Mouse (Mus musculus): ENCODE measurements around the gene Aaas. TPM values are rescaled to one million over a fixed set of nuclear protein-coding genes. Genes with fewer than 3 reads are reported as not detected.

The Aaas gene
- polyA plus RNA-seq, 1 experiment from 2014 or later = 102 TPM

GRCm38 (mm10) chr15:102386640-102387039 is 36.1 kb upstream of the Aaas start:
- WGBS = 51% methylated on average over 9 of the region's 9 CpGs
- Histone ChIP-seq H3K4me3 (ENCODE audit: low read depth, low read length) (no peak overlapping the region), H3K27ac (replicated peaks; ENCODE audit: low read depth, low read length) (no peak overlapping the region), H3K9me3 (replicated peaks; ENCODE audit: control insufficient read depth, low read length) (no peaks in the 10 kb centered on the region), H3K4me2 (ENCODE audit: low read depth, low read length) (no peak overlapping the region), H3K36me3 (replicated peaks; ENCODE audit: control insufficient read depth, insufficient read depth, low read depth, low read length) (no peaks in the 10 kb centered on the region), H3K9ac (replicated peaks; ENCODE audit: low read length) (no peak overlapping the region), H3K27me3 (ENCODE audit: control insufficient read depth, insufficient read depth, low read length) (no peaks in the 10 kb centered on the region), H3K4me1 (ENCODE audit: control insufficient read depth, insufficient read depth, low read length) (no peaks in the 10 kb centered on the region)
- no peak for DNase-seq (ENCODE audit: low spot score)
- no peak for ATAC-seq (replicated peaks; ENCODE audit: insufficient number of reproducible peaks, low FRiP score, low TSS enrichment, low read depth)

GRCm38 (mm10) chr15:102383671-102384070 is 33.1 kb upstream of the Aaas start:
- ATAC-seq (replicated peaks; ENCODE audit: insufficient number of reproducible peaks, low FRiP score, low TSS enrichment, low read depth) = no peak
- H3K4me2 ChIP-seq (ENCODE audit: low read depth, low read length) = no peak overlapping the region
- no peaks in the 10 kb centered on the region for H3K9me3 ChIP-seq (replicated peaks; ENCODE audit: control insufficient read depth, low read length)
- no peaks in the 10 kb centered on the region for H3K36me3 ChIP-seq (replicated peaks; ENCODE audit: control insufficient read depth, insufficient read depth, low read depth, low read length)
- no peak overlapping the region for H3K4me3 ChIP-seq (ENCODE audit: low read depth, low read length)
- 89% methylated on average over 6 of the region's 6 CpGs for WGBS
- H3K27me3 ChIP-seq (ENCODE audit: control insufficient read depth, insufficient read depth, low read length) = no peaks in the 10 kb centered on the region
- no peak for DNase-seq (ENCODE audit: low spot score)
- H3K9ac ChIP-seq (replicated peaks; ENCODE audit: low read length) = no peak overlapping the region
- no peak overlapping the region for H3K27ac ChIP-seq (replicated peaks; ENCODE audit: low read depth, low read length)
- H3K4me1 ChIP-seq (ENCODE audit: control insufficient read depth, insufficient read depth, low read length) = no peaks in the 10 kb centered on the region

- H3K27ac ChIP-seq (replicated peaks; ENCODE audit: low read depth, low read length) = no peak overlapping the region
- no peak overlapping the region for H3K9ac ChIP-seq (replicated peaks; ENCODE audit: low read length)
- H3K9me3 ChIP-seq (replicated peaks; ENCODE audit: control insufficient read depth, low read length) = no peaks in the 10 kb centered on the region
- no peaks in the 10 kb centered on the region for H3K27me3 ChIP-seq (ENCODE audit: control insufficient read depth, insufficient read depth, low read length)
- no peak overlapping the region for H3K4me3 ChIP-seq (ENCODE audit: low read depth, low read length)
- no peak overlapping the region for H3K4me2 ChIP-seq (ENCODE audit: low read depth, low read length)
- peak; percentile 96 for DNase-seq (ENCODE audit: low spot score)
- ATAC-seq (replicated peaks; ENCODE audit: insufficient number of reproducible peaks, low FRiP score, low TSS enrichment, low read depth) = peak; percentile 54; the same call in 1 of the 2 replicates
- H3K36me3 ChIP-seq (replicated peaks; ENCODE audit: control insufficient read depth, insufficient read depth, low read depth, low read length) = no peaks in the 10 kb centered on the region
- peaks cover 3% of the 10 kb centered on the region; the same call in 1 of the 2 replicates for H3K4me1 ChIP-seq (ENCODE audit: control insufficient read depth, insufficient read depth, low read length)
- WGBS = under 1% methylated on average over 7 of the region's 7 CpGs
These were observed 31.0 kb upstream of the Aaas start for GRCm38 (mm10) chr15:102381575-102381974.

GRCm38 (mm10) chr15:102377810-102378262 is 27.3 kb upstream of the Aaas start:
- Histone ChIP-seq H3K4me1 (ENCODE audit: control insufficient read depth, insufficient read depth, low read length) (peaks cover 3% of the 10 kb centered on the region; the same call in 1 of the 2 replicates), H3K9ac (replicated peaks; ENCODE audit: low read length) (peak overlapping the region; percentile 7), H3K4me2 (ENCODE audit: low read depth, low read length) (peak overlapping the region; percentile 97), H3K4me3 (ENCODE audit: low read depth, low read length) (no peak overlapping the region), H3K27me3 (ENCODE audit: control insufficient read depth, insufficient read depth, low read length) (no peaks in the 10 kb centered on the region), H3K27ac (replicated peaks; ENCODE audit: low read depth, low read length) (peak overlapping the region; percentile 88), H3K9me3 (replicated peaks; ENCODE audit: control insufficient read depth, low read length) (no peaks in the 10 kb centered on the region), H3K36me3 (replicated peaks; ENCODE audit: control insufficient read depth, insufficient read depth, low read depth, low read length) (no peaks in the 10 kb centered on the region)
- ATAC-seq (replicated peaks; ENCODE audit: insufficient number of reproducible peaks, low FRiP score, low TSS enrichment, low read depth) (peak; percentile 51), DNase-seq (ENCODE audit: low spot score) (peak; percentile 79)
- 2% methylated on average over 10 of the region's 10 CpGs for WGBS

DNA sequence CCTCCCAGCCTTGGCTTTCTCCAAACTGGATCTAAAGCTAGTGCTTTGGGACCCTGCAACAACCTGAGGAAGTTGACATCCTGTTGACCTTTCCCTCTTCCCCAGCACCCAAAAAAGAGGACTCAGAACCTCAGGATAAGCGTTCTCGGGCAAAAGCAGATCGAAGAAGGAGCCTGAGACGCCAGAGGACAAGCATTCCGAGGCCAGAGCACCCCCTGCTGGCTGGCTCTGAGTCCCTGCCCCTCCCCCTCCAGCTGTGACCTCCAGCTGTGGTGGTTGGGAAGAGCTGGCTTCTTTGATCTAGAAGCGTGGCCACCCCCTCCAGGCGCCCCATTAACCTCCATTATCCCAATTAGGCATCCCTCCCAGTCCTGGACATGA is 26.6 kb upstream of the Aaas start:
- DNase-seq (ENCODE audit: low spot score) (peak; percentile 96), ATAC-seq (replicated peaks; ENCODE audit: insufficient number of reproducible peaks, low FRiP score, low TSS enrichment, low read depth) (peak; percentile 35; the same call in 1 of the 2 replicates)
- H3K36me3 ChIP-seq (replicated peaks; ENCODE audit: control insufficient read depth, insufficient read depth, low read depth, low read length) = no peaks in the 10 kb centered on the region
- H3K4me3 ChIP-seq (ENCODE audit: low read depth, low read length) = peak overlapping the region; percentile 55
- no peaks in the 10 kb centered on the region for H3K9me3 ChIP-seq (replicated peaks; ENCODE audit: control insufficient read depth, low read length)
- H3K4me2 ChIP-seq (ENCODE audit: low read depth, low read length) = peak overlapping the region; percentile 97
- 0% methylated on average over 7 of the region's 7 CpGs for whole genome bisulfite sequencing
- peak overlapping the region; percentile 88 for H3K27ac ChIP-seq (replicated peaks; ENCODE audit: low read depth, low read length)
- no peaks in the 10 kb centered on the region for H3K27me3 ChIP-seq (ENCODE audit: control insufficient read depth, insufficient read depth, low read length)
- peak overlapping the region; percentile 75 for H3K9ac ChIP-seq (replicated peaks; ENCODE audit: low read length)
- H3K4me1 ChIP-seq (ENCODE audit: control insufficient read depth, insufficient read depth, low read length) = peaks cover 3% of the 10 kb centered on the region; the same call in 1 of the 2 replicates

DNA sequence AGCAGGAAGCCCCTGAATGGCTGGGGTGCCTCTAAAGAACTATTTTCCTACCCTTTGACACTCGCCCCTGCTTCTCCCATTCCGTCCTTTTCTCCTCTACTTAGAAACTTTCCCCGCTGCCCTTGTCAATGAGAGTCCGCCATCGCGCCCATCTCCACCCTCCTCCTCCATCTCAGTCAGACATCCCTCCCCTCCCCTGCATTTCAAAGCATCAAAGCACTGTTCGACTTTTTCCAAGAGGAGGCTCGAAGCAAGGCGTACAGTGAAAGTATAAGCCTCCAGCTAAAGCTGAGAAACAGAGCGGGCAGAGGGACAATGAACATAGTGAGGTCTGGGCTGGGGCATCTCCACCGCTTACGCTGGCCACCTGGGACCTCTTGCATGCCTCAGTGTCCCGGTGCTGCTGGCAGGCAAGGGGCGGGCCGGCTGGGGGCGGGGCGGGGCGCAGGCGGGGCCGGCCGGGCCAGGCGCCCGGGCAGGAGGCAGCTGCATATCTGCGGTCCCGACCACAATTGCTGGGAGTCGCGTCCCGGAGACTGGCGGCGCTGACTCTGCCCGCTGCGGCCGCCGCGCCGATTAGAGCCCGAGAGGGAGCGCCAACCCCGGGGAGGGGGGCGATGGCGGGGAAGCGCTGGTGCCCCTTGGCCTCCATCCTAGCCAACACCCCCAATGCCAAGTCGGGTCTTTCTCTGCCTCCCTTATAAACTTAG is 26.0 kb upstream of the Aaas start:
- Histone ChIP-seq H3K4me1 (ENCODE audit: control insufficient read depth, insufficient read depth, low read length) (peaks cover 3% of the 10 kb centered on the region; the same call in 1 of the 2 replicates), H3K27ac (replicated peaks; ENCODE audit: low read depth, low read length) (peak overlapping the region; percentile 88), H3K4me3 (ENCODE audit: low read depth, low read length) (peak overlapping the region; percentile 55), H3K27me3 (ENCODE audit: control insufficient read depth, insufficient read depth, low read length) (no peaks in the 10 kb centered on the region), H3K36me3 (replicated peaks; ENCODE audit: control insufficient read depth, insufficient read depth, low read depth, low read length) (no peaks in the 10 kb centered on the region), H3K9ac (replicated peaks; ENCODE audit: low read length) (peak overlapping the region; percentile 75), H3K9me3 (replicated peaks; ENCODE audit: control insufficient read depth, low read length) (no peaks in the 10 kb centered on the region), H3K4me2 (ENCODE audit: low read depth, low read length) (peak overlapping the region; percentile 97)
- WGBS = under 1% methylated on average over 43 of the region's 43 CpGs
- ATAC-seq (replicated peaks; ENCODE audit: insufficient number of reproducible peaks, low FRiP score, low TSS enrichment, low read depth) (peak; percentile 67), DNase-seq (ENCODE audit: low spot score) (peak; percentile 67)

DNA sequence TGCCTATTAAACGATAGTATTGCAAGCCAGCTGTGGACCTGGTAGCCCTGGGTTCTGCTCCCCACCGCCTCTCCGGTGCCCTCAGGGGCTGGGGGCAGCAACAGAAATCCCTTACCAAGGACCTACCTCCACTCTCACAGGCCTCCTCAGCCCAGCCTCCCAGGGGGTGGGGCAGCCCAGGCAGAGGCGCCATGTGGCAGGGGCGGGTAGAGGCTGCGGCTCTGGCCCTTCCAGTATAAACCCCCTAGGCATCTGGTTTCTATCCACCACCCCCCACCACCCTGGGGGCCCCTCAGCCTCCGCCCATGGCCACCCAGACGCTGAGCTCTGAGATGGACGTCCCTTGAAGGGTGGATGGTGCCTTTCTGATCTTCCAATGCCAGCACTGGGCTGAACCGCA is 20.2 kb upstream of the Aaas start:
- H3K9ac ChIP-seq (replicated peaks; ENCODE audit: low read length) = peak overlapping the region; percentile 39
- 2% methylated on average over 10 of the region's 10 CpGs for WGBS
- no peaks in the 10 kb centered on the region; the same call in 1 of the 2 replicates for H3K27me3 ChIP-seq (ENCODE audit: control insufficient read depth, insufficient read depth, low read length)
- peaks cover 11% of the 10 kb centered on the region; the same call in 1 of the 2 replicates for H3K4me1 ChIP-seq (ENCODE audit: control insufficient read depth, insufficient read depth, low read length)
- peak overlapping the region; percentile 62 for H3K27ac ChIP-seq (replicated peaks; ENCODE audit: low read depth, low read length)
- no peaks in the 10 kb centered on the region for H3K9me3 ChIP-seq (replicated peaks; ENCODE audit: control insufficient read depth, low read length)
- ATAC-seq (replicated peaks; ENCODE audit: insufficient number of reproducible peaks, low FRiP score, low TSS enrichment, low read depth) (peak; percentile 59; the same call in 1 of the 2 replicates), DNase-seq (ENCODE audit: low spot score) (peak; percentile 74)
- H3K4me2 ChIP-seq (ENCODE audit: low read depth, low read length) = peak overlapping the region; percentile 38
- peak overlapping the region; percentile 6; the same call in 1 of the 2 replicates for H3K4me3 ChIP-seq (ENCODE audit: low read depth, low read length)
- no peaks in the 10 kb centered on the region for H3K36me3 ChIP-seq (replicated peaks; ENCODE audit: control insufficient read depth, insufficient read depth, low read depth, low read length)

- H3K9ac ChIP-seq (replicated peaks; ENCODE audit: low read length) = peak overlapping the region; percentile 39; the same call in 1 of the 2 replicates
- ATAC-seq (replicated peaks; ENCODE audit: insufficient number of reproducible peaks, low FRiP score, low TSS enrichment, low read depth) = no peak
These were observed 19.4 kb upstream of the Aaas start for GRCm38 (mm10) chr15:102369972-102370371.

More at GRCm38 (mm10) chr15:102369972-102370371, 19.4 kb upstream of the Aaas start:
- H3K4me3 ChIP-seq (ENCODE audit: low read depth, low read length) = no peak overlapping the region
- H3K36me3 ChIP-seq (replicated peaks; ENCODE audit: control insufficient read depth, insufficient read depth, low read depth, low read length) = no peaks in the 10 kb centered on the region
- WGBS = 9% methylated on average over 13 of the region's 13 CpGs
- H3K4me1 ChIP-seq (ENCODE audit: control insufficient read depth, insufficient read depth, low read length) = peaks cover 11% of the 10 kb centered on the region
- H3K4me2 ChIP-seq (ENCODE audit: low read depth, low read length) = no peak overlapping the region
- peak overlapping the region; percentile 62; the same call in 1 of the 2 replicates for H3K27ac ChIP-seq (replicated peaks; ENCODE audit: low read depth, low read length)
- no peaks in the 10 kb centered on the region for H3K9me3 ChIP-seq (replicated peaks; ENCODE audit: control insufficient read depth, low read length)
- no peak for DNase-seq (ENCODE audit: low spot score)
- no peaks in the 10 kb centered on the region; the same call in 1 of the 2 replicates for H3K27me3 ChIP-seq (ENCODE audit: control insufficient read depth, insufficient read depth, low read length)
